Mouse (Mus musculus) megakaryocyte progenitor cell, adult 5-6 weeks (primary cell): ENCODE results near the gene Tcte1. TPM values are rescaled to one million over a fixed set of nuclear protein-coding genes. Genes with fewer than 3 reads are reported as not detected.

Source experiments
- ATAC-seq: replicated peaks from 2 replicates; pipeline ENCODE4 v1.8.0; 2016; ENCODE audit warnings: mild to moderate bottlenecking, moderate TSS enrichment, inconsistent platforms; ENCODE audit not compliant: poor library complexity
- total RNA-seq, 2 experiments: library from RNA; stranded (forward) in 1 of 2; stranded (reverse) in 1 of 2; fragments of 157-497, 149-512 nt in 1 of 2; fragments of 200-1000 nt in 1 of 2; gene quantifications; 2 replicates each; pipeline versions ENCODE4 v1.2.3 to v1.2.4; 2015 to 2017

The Tcte1 gene
- total RNA-seq, 2 experiments from 2014 or later, result not detected

- 0 out of 2 replicates have a peak, but pooled peaks have one; percentile 21 for ATAC-seq
These were observed 22.2 kb downstream of the Tcte1 start for GRCm38 (mm10) chr17:45545278-45545961.

- ATAC-seq, result no peak
These were observed 23.7 kb downstream of the Tcte1 start for GRCm38 (mm10) chr17:45546941-45547340.

- no peak for ATAC-seq
These were observed 24.4 kb downstream of the Tcte1 start for GRCm38 (mm10) chr17:45547461-45548190.

GRCm38 (mm10) chr17:45548541-45549512, 25.6 kb downstream of the Tcte1 start:
- peak; percentile 17; the same call in 1 of the 2 replicates for ATAC-seq

- no peak for ATAC-seq
These were observed 26.5 kb downstream of the Tcte1 start, which contains the start of gene Tmem151b for GRCm38 (mm10) chr17:45549617-45550181. Gene Tmem151b (minus strand): TSS chr17:45549677.

- ATAC-seq, result no peak
These were observed 27.0 kb downstream of the Tcte1 start for GRCm38 (mm10) chr17:45550253-45550652.

- ATAC-seq, result no peak
These were observed 28.1 kb downstream of the Tcte1 start for GRCm38 (mm10) chr17:45551249-45551796.

GRCm38 (mm10) chr17:45551816-45552451, 28.7 kb downstream of the Tcte1 start:
- peak; percentile 72 for ATAC-seq

- no peak for ATAC-seq
These were observed 29.8 kb downstream of the Tcte1 start for GRCm38 (mm10) chr17:45553065-45553464.

GRCm38 (mm10) chr17:45554420-45554819, 31.2 kb downstream of the Tcte1 start:
- ATAC-seq, result no peak

- peak; percentile 82 for ATAC-seq
These were observed 32.3 kb downstream of the Tcte1 start, which contains the start of gene Nfkbie for GRCm38 (mm10) chr17:45555452-45556106. Gene Nfkbie (plus strand): TSS chr17:45555703.

- ATAC-seq, result no peak
These were observed 32.9 kb downstream of the Tcte1 start for GRCm38 (mm10) chr17:45556107-45556489.

GRCm38 (mm10) chr17:45556514-45557245, 33.4 kb downstream of the Tcte1 start:
- ATAC-seq, result peak; percentile 25; the same call in 1 of the 2 replicates

- no peak for ATAC-seq
These were observed 34.1 kb downstream of the Tcte1 start for GRCm38 (mm10) chr17:45557246-45557824.

GRCm38 (mm10) chr17:45557998-45558862, 35.0 kb downstream of the Tcte1 start:
- ATAC-seq, result no peak

- no peak for ATAC-seq
These were observed 36.7 kb downstream of the Tcte1 start for GRCm38 (mm10) chr17:45559732-45560525.
